Comparison of ENCODE assay signal across 8 mouse cellular contexts in the genomic region with DNA sequence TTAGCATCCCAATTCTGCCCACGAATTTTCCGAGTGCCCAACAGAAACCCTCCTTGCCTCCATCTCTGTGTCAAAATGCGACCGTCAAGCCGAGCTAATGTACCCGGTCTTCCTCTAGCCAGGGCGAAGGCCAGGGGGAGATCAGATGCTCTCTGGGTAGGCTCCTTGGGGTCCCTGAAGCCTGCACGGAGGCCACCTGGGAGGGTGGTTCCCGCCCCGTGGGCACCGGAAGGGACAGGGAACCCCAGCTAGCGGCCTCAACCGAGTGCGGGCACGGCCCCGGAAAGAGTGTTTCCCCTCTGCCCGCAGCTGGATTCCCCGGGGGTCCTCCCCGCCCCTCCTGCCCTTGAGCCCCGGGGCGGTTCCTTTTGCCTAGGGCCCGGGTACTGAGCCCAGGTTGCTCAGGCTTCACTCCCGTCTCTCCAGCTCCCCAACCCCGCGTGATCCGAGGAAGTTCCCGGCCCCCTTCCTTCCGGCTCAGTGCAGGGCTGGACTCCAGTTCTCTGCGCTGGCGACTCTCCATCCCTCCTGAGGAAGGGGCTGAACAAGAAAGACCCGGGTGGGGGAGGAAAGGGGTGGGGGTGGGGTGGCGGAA. TPM values are rescaled to one million over a fixed set of nuclear protein-coding genes. Genes with fewer than 3 reads are reported as not detected.
DNase-seq lines count a peak whose midpoint lies in the region; ATAC-seq and TF ChIP-seq lines count a peak whose summit lies in the region.

No protein-coding gene starts in this region.

- no peak for TF ChIP-seq CTCF in testis, adult 2 months (IDR thresholded peaks at IDR 0.05; ENCODE audit: control insufficient read depth, insufficient read depth, insufficient replicate concordance, low read depth, low read length)

- no peaks in the 10 kb centered on the region for H3K9me3 ChIP-seq in hindbrain, embryonic 14.5 days (ENCODE audit: control insufficient read depth, low read length)
- H3K9me3 ChIP-seq in midbrain, embryonic 14.5 days (ENCODE audit: control insufficient read depth, low read length), result no peaks in the 10 kb centered on the region

- H3K4me1 ChIP-seq in testis, adult 2 months (ENCODE audit: control insufficient read depth, insufficient read depth, low read length), result peaks cover 8% of the 10 kb centered on the region
- peaks cover 16% of the 10 kb centered on the region for H3K4me1 ChIP-seq in hindbrain, embryonic 14.5 days (replicated peaks; ENCODE audit: control insufficient read depth, insufficient read depth, low read length)
- peaks cover 19% of the 10 kb centered on the region for H3K4me1 ChIP-seq in midbrain, embryonic 14.5 days (ENCODE audit: control insufficient read depth, insufficient read depth, low read length)

- no peak overlapping the region for H3K27ac ChIP-seq in testis, adult 2 months (ENCODE audit: control insufficient read depth, insufficient read depth, low read depth, low read length)
- H3K27ac ChIP-seq in hindbrain, embryonic 14.5 days, result no peak overlapping the region
- no peak overlapping the region; the same call in 1 of the 2 replicates for H3K27ac ChIP-seq in midbrain, embryonic 14.5 days (replicated peaks; ENCODE audit: low read depth, low read length)

- peak overlapping the region; percentile 17; the same call in 1 of the 2 replicates for H3K4me3 ChIP-seq in testis, adult 2 months (ENCODE audit: control insufficient read depth, low read depth, low read length)
- peak overlapping the region; percentile 66 for H3K4me3 ChIP-seq in hindbrain, embryonic 14.5 days (replicated peaks; ENCODE audit: low read length)
- peak overlapping the region; percentile 55 for H3K4me3 ChIP-seq in midbrain, embryonic 14.5 days (replicated peaks; ENCODE audit: low read depth, low read length)

- TF ChIP-seq POLR2A in testis, adult 2 months (IDR thresholded peaks at IDR 0.05; ENCODE audit: control insufficient read depth, low read depth, low read length), result no peak

- H3K27me3 ChIP-seq in testis, adult 2 months (ENCODE audit: control insufficient read depth, insufficient read depth, low read length), result no peaks in the 10 kb centered on the region
- peaks cover 67% of the 10 kb centered on the region for H3K27me3 ChIP-seq in hindbrain, embryonic 14.5 days (ENCODE audit: control insufficient read depth, insufficient read depth, low read length)
- peaks cover 41% of the 10 kb centered on the region for H3K27me3 ChIP-seq in midbrain, embryonic 14.5 days (ENCODE audit: control insufficient read depth, insufficient read depth, low read length)

- DNase-seq in cerebellum, postnatal 14 days, result peak; percentile 11 to 31
- no peak for DNase-seq in cerebellum, adult 8-10 months
- DNase-seq in testis, postnatal 14 days (ENCODE audit: low spot score), result no peak
- no peak for DNase-seq in hindbrain, embryonic 14.5 days (ENCODE audit: low spot score)
- DNase-seq in midbrain, embryonic 14.5 days, result peak; percentile 48
- no peak for DNase-seq in layer of hippocampus, adult 11-12 months (ENCODE audit: low spot score)

- under 1% methylated on average over 31 of the region's 32 CpGs for WGBS in hindbrain, embryonic 14.5 days
- under 1% methylated on average over 32 of the region's 32 CpGs for WGBS in midbrain, embryonic 14.5 days

- ATAC-seq in hindbrain, embryonic 14.5 days (ENCODE audit: low FRiP score), result peak; percentile 57
- ATAC-seq in midbrain, embryonic 14.5 days (ENCODE audit: low FRiP score, low TSS enrichment), result peak; percentile 59
- ATAC-seq in monocyte, adult 5-6 weeks (replicated peaks; ENCODE audit: insufficient number of reproducible peaks, low FRiP score, low TSS enrichment, poor library complexity, severe bottlenecking), result no peak

- H3K4me2 ChIP-seq in hindbrain, embryonic 14.5 days (replicated peaks), result peak overlapping the region; percentile 99
- peak overlapping the region; percentile 100 for H3K4me2 ChIP-seq in midbrain, embryonic 14.5 days (ENCODE audit: low read length)

- H3K9ac ChIP-seq in hindbrain, embryonic 14.5 days, result peak overlapping the region; percentile 57
- peak overlapping the region; percentile 57; the same call in 1 of the 2 replicates for H3K9ac ChIP-seq in midbrain, embryonic 14.5 days (replicated peaks; ENCODE audit: low read length)

- no peaks in the 10 kb centered on the region for H3K36me3 ChIP-seq in testis, adult 2 months (ENCODE audit: control insufficient read depth, insufficient read depth, low read length)
- no peaks in the 10 kb centered on the region for H3K36me3 ChIP-seq in hindbrain, embryonic 14.5 days (replicated peaks; ENCODE audit: control insufficient read depth, insufficient read depth)
- H3K36me3 ChIP-seq in midbrain, embryonic 14.5 days (ENCODE audit: control insufficient read depth, insufficient read depth, low read length), result no peaks in the 10 kb centered on the region

RNA-seq across cellular contexts. Expression of a gene that starts 1.4 kb away (rescaled TPM):
- polyA plus RNA-seq in testis, adult 2 months (2012; rRNA removed), result not detected in 2 replicates
- 1.8 and 2.5 TPM in 2 replicates for polyA plus RNA-seq in hindbrain, embryonic 14.5 days (2014; fragmentation: Nextera tagmentation; extraction: Ambion mirVana)
- polyA plus RNA-seq in midbrain, embryonic 14.5 days (2014; fragmentation: Nextera tagmentation; extraction: Ambion mirVana), result 2.3 and 2.4 TPM in 2 replicates
- 0.87 TPM in 1 of 3 replicates, not detected in the others for total RNA-seq in monocyte, adult 5-6 weeks (2017)

RNA-seq across cellular contexts. Expression of a gene that starts 57.6 kb away (rescaled TPM):
- polyA plus RNA-seq in testis, adult 2 months (2012; rRNA removed), result 16.3 and 19.8 TPM in 2 replicates
- 29.0 and 32.2 TPM in 2 replicates for polyA plus RNA-seq in hindbrain, embryonic 14.5 days (2014; fragmentation: Nextera tagmentation; extraction: Ambion mirVana)
- 30.1 and 30.7 TPM in 2 replicates for polyA plus RNA-seq in midbrain, embryonic 14.5 days (2014; fragmentation: Nextera tagmentation; extraction: Ambion mirVana)
- 19.8 to 34.3 TPM (median 20.9 TPM) in 3 replicates for total RNA-seq in monocyte, adult 5-6 weeks (2017)

Comparison
In these comparisons a context has a peak if more than half of its experiments do, and no peak if none do; other contexts are left out.
1. DNase-seq: peak in cerebellum, postnatal 14 days (2 of 2) and midbrain, embryonic 14.5 days (single experiment); none in cerebellum, adult 8-10 months (single experiment), testis, postnatal 14 days (single experiment), hindbrain, embryonic 14.5 days (single experiment) and layer of hippocampus, adult 11-12 months (single experiment).
2. Peak in every context shown above with its lines, with median percentiles within 50 percentile points of each other: H3K4me3 ChIP-seq.